Mouse (Mus musculus): ENCODE data around the gene Fhit.
"Not testable (repeated sequence)": the region's sequence is repeated elsewhere in the genome, so short reads cannot be mapped to it uniquely, and the experiment has no call there.

The Fhit gene

GRCm38 (mm10) chr14:10917893-10918803 lies 243.7 kb downstream of the Fhit start:
- no peak for DNase-seq (ENCODE audit: low spot score in 2 of 2)

GRCm38 (mm10) chr14:10908011-10908410 lies 253.8 kb downstream of the Fhit start:
- no peak for DNase-seq (ENCODE audit: low spot score in 2 of 2)

GRCm38 (mm10) chr14:10882759-10883158 lies 279.1 kb downstream of the Fhit start:
- no peak for DNase-seq (ENCODE audit: low spot score in 2 of 2)

- DNase-seq (ENCODE audit: low spot score in 2 of 2), result no peak
Measured at GRCm38 (mm10) chr14:10880749-10881148, 281.1 kb downstream of the Fhit start.

GRCm38 (mm10) chr14:10874595-10875372 lies 287.1 kb downstream of the Fhit start:
- DNase-seq (ENCODE audit: low spot score in 2 of 2), result no peak

GRCm38 (mm10) chr14:10857606-10858005 lies 304.2 kb downstream of the Fhit start:
- DNase-seq (ENCODE audit: low spot score in 2 of 2), result no peak

- no peak for DNase-seq (ENCODE audit: low spot score in 2 of 2)
Measured at GRCm38 (mm10) chr14:10851936-10852335, 309.9 kb downstream of the Fhit start.

- DNase-seq (ENCODE audit: low spot score in 2 of 2), result no peak
Measured at GRCm38 (mm10) chr14:10836001-10836400, 325.8 kb downstream of the Fhit start.

GRCm38 (mm10) chr14:10824819-10825218 lies 337.0 kb downstream of the Fhit start:
- DNase-seq (ENCODE audit: low spot score in 2 of 2), result no peak

GRCm38 (mm10) chr14:10813551-10813950 lies 348.3 kb downstream of the Fhit start:
- no peak for DNase-seq (ENCODE audit: low spot score in 2 of 2)

GRCm38 (mm10) chr14:10798489-10799180 lies 363.2 kb downstream of the Fhit start:
- DNase-seq (ENCODE audit: low spot score in 2 of 2), result peak in 1 of 2 experiments; percentile 3

- no peak for DNase-seq (ENCODE audit: low spot score in 2 of 2)
Measured at GRCm38 (mm10) chr14:10797595-10797994, 364.2 kb downstream of the Fhit start.

GRCm38 (mm10) chr14:10795498-10796075 lies 366.2 kb downstream of the Fhit start:
- no peak for DNase-seq (ENCODE audit: low spot score in 2 of 2)

- DNase-seq (ENCODE audit: low spot score in 2 of 2), result no peak
Measured at GRCm38 (mm10) chr14:10783929-10784328, 377.9 kb downstream of the Fhit start.

- peak in 1 of 2 experiments; percentile 10 for DNase-seq (ENCODE audit: low spot score in 2 of 2)
Measured at GRCm38 (mm10) chr14:10778721-10779120, 383.1 kb downstream of the Fhit start.

GRCm38 (mm10) chr14:10754883-10755282 lies 407.0 kb downstream of the Fhit start:
- DNase-seq (ENCODE audit: low spot score in 2 of 2), result not testable (repeated sequence)

- no peak for DNase-seq (ENCODE audit: low spot score in 2 of 2)
Measured at GRCm38 (mm10) chr14:10738076-10738475, 423.8 kb downstream of the Fhit start.

GRCm38 (mm10) chr14:10722525-10722924 lies 439.3 kb downstream of the Fhit start:
- DNase-seq (ENCODE audit: low spot score in 2 of 2), result peak in 1 of 2 experiments; percentile 38

GRCm38 (mm10) chr14:10712916-10713315 lies 448.9 kb downstream of the Fhit start:
- no peak for DNase-seq (ENCODE audit: low spot score in 2 of 2)

GRCm38 (mm10) chr14:10712522-10712881 lies 449.3 kb downstream of the Fhit start:
- peak; percentile 6 to 9 for DNase-seq (ENCODE audit: low spot score in 2 of 2)

- peak in 1 of 2 experiments; percentile 3 for DNase-seq (ENCODE audit: low spot score in 2 of 2)
Measured at GRCm38 (mm10) chr14:10711841-10712521, 449.9 kb downstream of the Fhit start.

All from left cerebral cortex, adult 9 months (tissue).